Mouse (Mus musculus) E14TG2a.4 (cell line): ENCODE measurements around the gene Snx22.

Experiments
- CTCF ChIP-seq: conservative IDR thresholded peaks from 2 replicates; pipeline ENCODE4 v1.5.1; 2014; ENCODE audit warnings: low read length
- POU5F1 ChIP-seq: IDR thresholded peaks from 2 replicates; pipeline ENCODE4 v1.6.1; 2014; ENCODE audit warnings: low read length, borderline replicate concordance

- peak; percentile 65 for TF ChIP-seq CTCF
- no peak for TF ChIP-seq POU5F1
These were observed 15.9 kb downstream of the Snx22 start for GRCm38 (mm10) chr9:66053620-66054019.
